Mouse (Mus musculus): ENCODE data around the gene Slc5a10.
A peak's percentile ranks its signal among the peaks of the same experiment; 100 is the strongest.
"Not testable (repeated sequence)": the region's sequence is repeated elsewhere in the genome, so short reads cannot be mapped to it uniquely, and the experiment has no call there.

The Slc5a10 gene

DNA sequence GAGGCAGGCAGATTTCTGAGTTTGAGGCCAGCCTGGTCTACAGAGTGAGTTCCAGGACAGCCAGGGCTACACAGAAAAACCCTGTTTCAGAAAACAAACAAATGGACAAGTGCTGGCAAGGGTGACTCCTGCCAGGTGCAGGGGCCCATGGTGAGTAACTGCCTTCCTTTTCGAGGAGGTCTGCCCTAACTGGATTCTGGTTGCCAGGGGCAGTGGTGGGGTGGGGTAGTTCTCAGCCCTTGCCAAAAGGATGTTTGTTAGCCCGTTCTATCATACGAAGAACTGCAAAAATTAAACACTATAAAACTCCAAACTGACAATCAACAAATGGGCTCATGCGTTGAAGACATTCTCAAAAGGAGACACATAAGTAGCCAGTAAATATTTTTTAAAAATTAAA lies 71.0 kb downstream of the Slc5a10 start:
- no peak for DNase-seq (ENCODE audit: low spot score in 2 of 2)

GRCm38 (mm10) chr11:61649163-61649580 lies 71.5 kb downstream of the Slc5a10 start:
- no peak for DNase-seq (ENCODE audit: low spot score in 2 of 2)

DNA sequence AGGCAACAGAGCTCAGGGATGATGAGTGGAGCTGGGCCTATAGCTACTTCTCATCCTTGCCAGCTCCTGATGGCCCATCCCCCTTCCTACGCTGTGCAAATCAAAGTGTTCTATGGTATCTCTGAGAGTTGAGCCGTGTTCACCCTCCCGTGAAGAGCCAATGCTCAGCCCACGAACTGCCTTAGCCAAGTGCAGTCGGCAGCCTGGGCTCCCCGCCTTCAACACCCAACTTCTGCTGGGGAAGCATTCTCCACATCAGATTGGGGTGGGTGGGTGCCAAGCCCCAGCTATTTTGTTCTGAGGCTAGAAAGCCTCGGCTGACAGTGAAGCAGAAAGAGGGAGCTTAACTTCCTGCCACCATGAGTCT lies 71.9 kb downstream of the Slc5a10 start:
- DNase-seq (ENCODE audit: low spot score in 2 of 2): peak; percentile 20 to 42

DNA sequence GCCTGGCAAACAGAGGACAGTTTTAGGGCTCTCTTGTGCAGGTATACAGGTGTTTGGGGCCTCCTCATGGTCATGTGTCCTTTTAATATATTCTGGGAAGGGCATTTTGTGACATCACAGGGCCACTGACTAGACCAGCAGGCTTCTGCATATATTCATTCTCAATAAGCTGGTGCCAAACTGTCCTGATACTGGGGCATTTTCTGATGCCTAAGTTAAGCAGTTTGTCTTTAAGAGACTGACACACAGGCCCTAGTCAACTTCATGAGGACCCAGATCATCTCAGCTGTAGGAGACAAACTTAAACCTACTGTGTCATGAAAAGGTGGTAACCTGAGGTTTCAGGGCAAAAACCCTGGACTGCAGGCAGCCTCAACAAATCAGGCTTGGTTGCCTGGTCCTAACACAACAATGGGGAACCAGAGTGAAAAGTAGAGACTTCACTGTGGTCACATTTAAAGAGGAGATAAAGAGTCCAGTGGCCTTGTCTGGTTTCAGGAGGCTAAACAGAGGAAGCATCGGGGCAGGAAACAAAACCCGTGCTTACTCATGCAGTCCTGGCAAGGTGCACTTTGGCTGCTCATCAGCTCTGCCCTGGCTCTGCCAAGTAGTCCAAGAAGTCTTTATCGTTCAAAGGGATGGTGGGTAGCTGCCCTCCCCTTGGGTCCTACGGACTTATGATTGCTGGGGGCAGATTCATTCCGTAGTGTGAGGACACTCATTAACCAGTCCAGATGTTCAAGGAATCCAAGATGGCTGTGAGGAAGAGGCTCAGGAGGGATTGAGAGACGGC lies 72.5 kb downstream of the Slc5a10 start:
- no peak for DNase-seq (ENCODE audit: low spot score in 2 of 2)

DNA sequence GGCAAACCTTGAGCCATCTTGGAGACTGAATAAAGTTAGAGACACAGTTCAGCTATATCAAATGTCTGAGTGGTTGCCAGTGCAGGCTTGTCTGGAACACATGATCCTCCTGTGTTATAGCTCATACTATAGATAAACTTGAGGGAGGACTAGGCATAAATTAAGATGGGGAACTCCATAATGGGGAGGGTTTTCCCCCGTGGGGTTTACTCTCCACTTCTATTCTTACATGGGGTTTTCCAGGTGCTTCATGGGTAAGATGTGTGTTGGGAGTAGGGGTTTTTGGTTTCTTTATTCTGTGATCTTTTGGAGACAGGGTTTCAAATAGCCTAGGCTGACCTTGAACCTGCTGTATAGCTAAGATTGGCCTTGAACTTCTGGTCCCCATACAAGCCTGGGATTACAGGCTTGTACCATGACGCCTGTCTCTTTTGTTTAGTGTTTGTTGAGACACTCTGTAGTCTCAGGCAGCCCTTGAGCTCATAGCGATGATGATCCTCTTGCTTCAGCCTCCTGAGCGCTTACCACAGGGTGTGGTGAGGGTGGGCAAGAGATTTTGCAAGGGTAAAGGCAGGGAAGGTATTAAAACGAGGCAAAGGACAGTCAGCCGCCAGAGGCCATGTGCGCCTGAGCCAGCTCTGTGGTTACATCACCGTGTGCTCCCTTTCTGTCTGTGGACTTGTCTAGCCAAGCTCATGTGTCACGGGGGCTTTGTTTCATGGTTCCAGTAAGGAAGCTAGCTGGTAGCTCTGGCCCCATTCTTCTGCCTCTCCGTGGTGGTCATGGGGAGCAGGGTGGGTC lies 73.3 kb downstream of the Slc5a10 start:
- no peak for DNase-seq (ENCODE audit: low spot score in 2 of 2)

DNA sequence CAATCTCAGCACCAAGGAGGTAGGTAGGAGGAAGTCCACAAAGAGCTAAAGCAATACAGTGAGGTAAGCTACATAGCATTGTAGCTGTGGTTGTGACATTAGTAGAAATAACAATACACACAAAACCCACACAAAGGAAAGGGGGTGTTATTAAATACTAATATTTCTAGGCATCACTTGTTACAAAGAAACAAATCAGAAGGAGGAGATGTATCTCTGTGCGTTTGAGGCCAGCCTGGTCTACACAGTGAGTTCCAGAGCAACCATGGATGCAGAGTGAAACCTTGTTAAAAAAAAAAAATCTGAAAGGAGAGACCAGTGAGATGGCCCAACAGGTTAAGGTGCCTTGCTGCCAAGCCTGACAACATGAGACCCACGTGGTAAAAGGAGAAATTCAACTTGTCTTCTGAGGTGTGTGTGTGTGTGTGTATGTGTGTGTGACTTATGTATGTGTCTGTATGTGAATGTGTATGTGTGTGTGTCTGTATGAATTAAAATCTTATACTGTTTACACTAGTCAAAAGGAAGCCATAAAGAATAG lies 74.1 kb downstream of the Slc5a10 start:
- no peak for DNase-seq (ENCODE audit: low spot score in 2 of 2)

DNA sequence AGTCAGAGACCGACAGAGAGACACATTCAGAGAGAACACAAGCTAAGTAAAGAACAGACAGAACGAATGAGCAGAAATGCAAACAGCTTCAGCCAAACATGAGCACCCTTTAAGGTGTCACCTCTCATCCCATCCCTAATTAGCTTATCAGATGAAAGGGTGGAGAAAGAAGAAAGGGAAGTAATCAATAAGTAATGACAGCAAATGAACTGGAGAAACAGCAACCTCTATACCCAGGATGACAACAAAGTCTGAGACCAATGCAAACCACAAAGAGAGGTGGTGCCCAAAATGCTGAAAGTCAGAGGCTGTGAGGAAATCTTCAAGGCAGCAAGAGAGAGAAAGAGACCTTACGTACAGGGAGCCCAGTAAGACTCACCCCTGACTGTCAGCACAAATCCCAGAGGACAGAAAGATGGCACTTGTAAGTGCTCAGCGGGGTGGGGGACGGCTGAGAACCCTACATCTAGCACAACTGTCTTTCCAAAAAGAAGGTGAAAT lies 75.2 kb downstream of the Slc5a10 start:
- no peak for DNase-seq (ENCODE audit: low spot score in 2 of 2)

DNA sequence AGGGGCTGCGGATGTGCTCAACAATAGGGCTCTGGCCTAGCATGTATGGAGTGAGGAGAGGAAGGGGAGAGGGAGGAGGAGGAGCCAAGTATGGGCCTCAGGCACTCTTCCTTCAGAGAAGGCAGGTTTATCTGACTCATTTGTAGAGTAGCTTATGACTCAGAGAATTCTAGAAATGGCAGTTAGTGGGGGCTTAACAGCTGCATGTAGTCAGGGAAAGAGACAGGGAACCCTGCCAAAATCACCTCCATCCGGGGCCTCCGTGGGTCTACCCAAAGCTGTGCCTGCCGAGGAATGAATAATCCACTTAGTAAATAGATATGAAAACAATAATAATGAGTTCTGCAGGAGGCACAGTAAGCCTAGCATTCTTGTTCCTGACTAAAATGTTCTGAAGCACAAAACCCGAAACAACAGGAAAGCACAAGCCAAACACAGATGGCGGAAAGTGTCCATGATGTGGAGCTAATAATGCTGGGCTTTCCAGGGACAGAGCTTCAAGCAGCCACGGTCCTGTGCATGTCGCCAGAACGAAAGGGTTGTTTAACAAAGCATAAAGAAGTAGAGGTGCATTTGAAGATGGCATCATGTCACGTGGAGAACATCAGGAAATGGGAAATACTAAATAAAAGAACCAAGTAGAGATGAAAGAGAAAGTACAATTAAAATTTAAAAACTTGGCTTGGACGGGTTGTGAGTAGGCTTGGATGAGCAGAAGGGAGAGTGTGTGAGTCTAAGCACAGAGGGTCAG lies 75.9 kb downstream of the Slc5a10 start:
- peak in 1 of 2 experiments; percentile 17 for DNase-seq (ENCODE audit: low spot score in 2 of 2)

GRCm38 (mm10) chr11:61643184-61643961 lies 77.3 kb downstream of the Slc5a10 start:
- DNase-seq (ENCODE audit: low spot score in 2 of 2): no peak

GRCm38 (mm10) chr11:61642106-61642505 lies 78.5 kb downstream of the Slc5a10 start:
- DNase-seq (ENCODE audit: low spot score in 2 of 2): no peak

DNA sequence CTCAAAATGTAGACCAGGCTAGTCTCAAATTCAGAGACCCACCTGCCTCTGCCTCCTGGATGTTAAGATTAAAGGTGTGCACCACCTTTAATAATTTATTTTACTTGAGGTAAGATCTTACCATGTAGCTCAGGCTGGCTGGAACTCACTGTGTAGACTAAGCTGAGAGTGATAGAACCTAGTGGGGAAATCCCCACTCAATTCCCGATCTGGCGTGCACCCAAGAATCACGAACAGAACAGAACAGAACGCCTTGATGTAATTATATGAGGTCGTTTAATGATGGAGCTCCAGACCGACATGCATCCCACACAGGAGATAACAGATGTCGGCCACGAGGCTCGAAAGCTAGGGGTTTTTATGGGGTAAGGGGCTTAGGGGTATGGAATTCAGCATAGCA lies 80.0 kb downstream of the Slc5a10 start:
- DNase-seq (ENCODE audit: low spot score in 2 of 2): not testable (repeated sequence)

- no peak for DNase-seq (ENCODE audit: low spot score in 2 of 2)
Observed at GRCm38 (mm10) chr11:61639601-61640177, 80.9 kb downstream of the Slc5a10 start.

GRCm38 (mm10) chr11:61638764-61639536 lies 81.7 kb downstream of the Slc5a10 start:
- DNase-seq (ENCODE audit: low spot score in 2 of 2): no peak

DNA sequence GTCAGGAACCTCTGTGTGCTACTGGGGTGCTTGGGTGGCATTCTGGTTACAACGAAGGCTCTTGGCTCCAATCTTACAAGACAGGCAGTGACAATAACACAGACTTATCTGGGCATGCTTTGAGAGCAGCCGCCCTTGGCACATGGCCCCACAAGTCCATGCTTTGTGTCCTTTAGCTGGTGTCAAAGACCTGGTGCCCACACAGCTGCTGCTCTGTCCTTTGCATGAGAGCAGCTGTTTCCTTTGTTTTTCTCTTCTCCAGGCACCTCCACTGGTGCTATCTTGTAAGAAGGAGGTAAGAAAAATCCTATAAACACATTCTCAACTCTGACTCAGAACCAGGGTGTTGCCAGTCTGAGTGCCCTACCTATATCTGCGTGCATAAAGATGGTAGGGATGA lies 82.8 kb downstream of the Slc5a10 start:
- DNase-seq (ENCODE audit: low spot score in 2 of 2): no peak

DNA sequence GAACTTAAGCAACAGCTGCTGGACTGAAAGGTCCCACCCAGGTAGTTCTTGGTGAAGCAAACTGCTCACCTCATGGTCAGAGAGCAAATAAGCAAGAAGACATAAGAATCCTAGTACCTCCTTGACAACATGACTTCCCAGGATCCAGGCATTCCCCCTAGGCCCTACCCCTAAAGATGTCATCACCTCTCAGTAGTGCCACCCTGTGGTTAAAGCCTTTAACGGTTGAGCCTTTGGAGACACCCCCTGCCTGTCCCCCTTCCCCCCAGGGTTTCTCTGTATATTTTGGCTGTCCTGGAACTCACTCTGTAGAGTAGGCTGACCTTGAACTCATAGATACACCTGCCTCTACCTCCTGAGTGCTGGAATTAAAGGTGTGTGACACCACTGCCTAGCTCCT lies 83.2 kb downstream of the Slc5a10 start:
- no peak for DNase-seq (ENCODE audit: low spot score in 2 of 2)

DNA sequence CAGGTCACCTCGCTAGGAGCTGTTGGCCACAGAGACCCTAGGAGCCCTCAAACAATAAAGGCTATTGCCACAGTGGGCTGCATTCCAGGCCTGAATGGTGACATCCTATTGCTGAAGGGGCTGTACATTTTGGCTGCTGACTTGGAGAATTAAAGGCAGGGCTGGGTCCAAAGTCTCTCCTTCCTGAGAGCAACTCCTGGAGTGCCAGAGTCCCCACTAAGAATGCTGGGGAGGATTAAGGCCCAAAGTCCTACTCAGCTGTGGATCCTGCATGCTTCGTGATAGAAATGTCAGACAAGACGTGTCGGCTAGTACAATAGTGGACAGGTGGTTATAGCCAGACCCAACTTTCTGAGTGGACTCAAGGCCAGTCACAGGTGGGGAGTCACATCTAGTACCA lies 84.3 kb downstream of the Slc5a10 start:
- not testable (repeated sequence) for DNase-seq (ENCODE audit: low spot score in 2 of 2)

DNA sequence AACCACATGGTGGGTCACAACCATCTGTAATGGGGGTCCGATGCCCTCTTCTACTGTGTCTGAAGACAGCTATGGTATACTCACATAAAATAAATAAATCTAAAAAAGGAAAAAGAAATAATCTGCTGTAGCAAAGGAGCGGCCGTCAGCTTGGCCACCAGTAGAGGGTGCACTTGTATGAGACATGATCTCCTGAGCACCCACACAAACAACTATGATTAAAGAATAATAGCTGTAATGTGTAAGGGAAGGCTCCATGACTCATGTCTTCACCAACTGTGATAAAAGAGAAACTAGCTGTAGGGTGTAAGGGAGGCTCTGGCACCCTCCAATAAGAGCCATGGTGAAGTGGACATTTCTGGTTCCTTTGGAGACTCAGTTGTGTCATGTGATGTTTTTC lies 91.0 kb downstream of the Slc5a10 start:
- no peak for DNase-seq (ENCODE audit: low spot score in 2 of 2)

- DNase-seq (ENCODE audit: low spot score in 2 of 2): no peak
Observed at GRCm38 (mm10) chr11:61626509-61626908, 94.1 kb downstream of the Slc5a10 start.

GRCm38 (mm10) chr11:61625136-61625535 lies 95.5 kb downstream of the Slc5a10 start:
- DNase-seq (ENCODE audit: low spot score in 2 of 2): no peak
